Comparison of ENCODE assay signal across 24 mouse cellular contexts in the genomic region with DNA sequence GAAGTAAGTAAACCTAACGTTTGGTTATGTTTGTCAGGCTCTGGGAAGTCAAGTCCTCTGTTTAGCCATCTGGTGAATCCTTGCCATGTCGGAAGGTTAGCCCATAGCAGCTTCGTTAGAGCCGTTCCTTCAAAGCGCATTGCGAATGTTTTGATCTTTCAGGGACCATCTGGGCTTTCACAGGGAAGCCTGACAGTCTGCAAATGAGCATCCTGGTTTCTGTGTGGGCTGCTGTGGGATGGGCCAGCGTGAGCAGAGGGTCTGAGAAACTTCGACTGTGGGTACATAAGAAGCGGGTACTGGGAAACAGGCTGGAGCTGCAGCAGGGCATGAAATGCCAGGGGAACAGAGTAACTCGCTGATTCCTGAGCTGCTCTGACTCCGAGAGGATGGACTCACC.
DNase-seq lines count a peak whose midpoint lies in the region; ATAC-seq and TF ChIP-seq lines count a peak whose summit lies in the region.
"Had no signal": no experiment of that assay in that cellular context is flagged by ENCODE, and none has a peak within 500 bp of the region (broad histone marks: within the 10 kb centered on the region; RNA-seq: fewer than 3 reads in every experiment).

No protein-coding gene starts in this region.

- TF ChIP-seq CTCF in hindbrain, postnatal 0 days (IDR thresholded peaks at IDR 0.05; ENCODE audit: low read depth): no peak
- no peak for TF ChIP-seq CTCF in heart, adult 2 months (IDR thresholded peaks at IDR 0.05)

- no peak overlapping the region for H3K4me2 ChIP-seq in hindbrain, postnatal 0 days (ENCODE audit: low read depth, low read length)
- H3K4me2 ChIP-seq: embryonic facial prominence, embryonic 12.5 days; heart, embryonic 13.5 days; intestine, embryonic 15.5 days; limb, embryonic 12.5 days; liver, embryonic 15.5 days; lung, embryonic 14.5 days; neural tube, embryonic 13.5 days had no signal

- H3K9ac ChIP-seq in hindbrain, postnatal 0 days (replicated peaks; ENCODE audit: low read length): no peak overlapping the region
- H3K9ac ChIP-seq in heart, adult 2 months (ENCODE audit: low read depth, low read length): no peak overlapping the region
- H3K9ac ChIP-seq: embryonic facial prominence, embryonic 12.5 days; heart, embryonic 13.5 days; intestine, embryonic 15.5 days; limb, embryonic 12.5 days; liver, embryonic 15.5 days; lung, embryonic 14.5 days; neural tube, embryonic 13.5 days had no signal

- no peak for TF ChIP-seq EP300 in heart, adult 2 months (IDR thresholded peaks at IDR 0.05; ENCODE audit: insufficient read depth, low read depth, low read length)

- intact Hi-C loops in heart, adult 2 months (cut with DNase I): no loop called here

- H3K27ac ChIP-seq in hindbrain, embryonic 10.5 days: peak overlapping the region; percentile 0; the same call in 1 of the 2 replicates
- H3K27ac ChIP-seq in hindbrain, postnatal 0 days: no peak overlapping the region
- no peak overlapping the region for H3K27ac ChIP-seq in heart, adult 2 months
- H3K27ac ChIP-seq: embryonic facial prominence, embryonic 12.5 days; heart, embryonic 13.5 days; intestine, embryonic 15.5 days; limb, embryonic 12.5 days; liver, embryonic 15.5 days; neural tube, embryonic 13.5 days had no signal

- no peaks in the 10 kb centered on the region for H3K27me3 ChIP-seq in hindbrain, embryonic 10.5 days (ENCODE audit: insufficient read depth, poor library complexity, severe bottlenecking)
- no peaks in the 10 kb centered on the region for H3K27me3 ChIP-seq in hindbrain, postnatal 0 days (ENCODE audit: insufficient read depth, low read length)
- no peaks in the 10 kb centered on the region for H3K27me3 ChIP-seq in heart, adult 2 months (ENCODE audit: control insufficient read depth, insufficient read depth, low read length)
- H3K27me3 ChIP-seq: embryonic facial prominence, embryonic 12.5 days; heart, embryonic 13.5 days; intestine, embryonic 15.5 days; liver, embryonic 15.5 days; neural tube, embryonic 13.5 days had no signal

- peak; percentile 14 for DNase-seq in cerebellum, postnatal 10 days
- DNase-seq in cerebellum, postnatal 14 days: no peak
- no peak for DNase-seq in hindbrain, embryonic 10.5 days (ENCODE audit: low spot score)
- DNase-seq in hindbrain, postnatal 0 days (ENCODE audit: low spot score): no peak
- DNase-seq in retina, postnatal 1 day: peak; percentile 33
- no peak for DNase-seq in retina, embryonic 14.5 days (ENCODE audit: low spot score)
- no peak for DNase-seq in heart, adult 2 months
- DNase-seq: adrenal gland, adult 8-10 months; cerebellum, adult 8-10 months; heart, postnatal 10 days; kidney, adult 2 months; kidney, postnatal 10 days; lung, embryonic 14.5 days; lung, postnatal 14 days; right cerebral cortex, postnatal 14 days had no signal

- WGBS in hindbrain, embryonic 10.5 days: 59% methylated on average over 11 of the region's 11 CpGs
- 54% methylated on average over 11 of the region's 11 CpGs for WGBS in hindbrain, postnatal 0 days
- WGBS in heart, adult 2 months: 78% methylated on average over 11 of the region's 11 CpGs

- peaks cover 27% of the 10 kb centered on the region for H3K4me1 ChIP-seq in hindbrain, embryonic 10.5 days (replicated peaks)
- H3K4me1 ChIP-seq in hindbrain, postnatal 0 days (ENCODE audit: insufficient read depth, low read length): no peaks in the 10 kb centered on the region
- H3K4me1 ChIP-seq in heart, adult 2 months (ENCODE audit: control insufficient read depth, insufficient read depth, low read length): no peaks in the 10 kb centered on the region
- H3K4me1 ChIP-seq: intestine, embryonic 15.5 days; liver, embryonic 15.5 days had no signal

- TF ChIP-seq POLR2A in heart, adult 2 months (IDR thresholded peaks at IDR 0.05; ENCODE audit: insufficient read depth, low read depth, low read length): no peak

- no peaks in the 10 kb centered on the region for H3K36me3 ChIP-seq in hindbrain, embryonic 10.5 days
- H3K36me3 ChIP-seq in hindbrain, postnatal 0 days (ENCODE audit: insufficient read depth, low read length): no peaks in the 10 kb centered on the region
- no peaks in the 10 kb centered on the region for H3K36me3 ChIP-seq in heart, adult 2 months (ENCODE audit: control insufficient read depth, insufficient read depth, low read length)
- H3K36me3 ChIP-seq: embryonic facial prominence, embryonic 12.5 days; G1E; heart, embryonic 13.5 days; intestine, embryonic 15.5 days; limb, embryonic 12.5 days; liver, embryonic 15.5 days; neural tube, embryonic 13.5 days had no signal

- H3K9me3 ChIP-seq in hindbrain, embryonic 10.5 days: no peaks in the 10 kb centered on the region
- H3K9me3 ChIP-seq in hindbrain, postnatal 0 days (ENCODE audit: low read length): no peaks in the 10 kb centered on the region
- H3K9me3 ChIP-seq: embryonic facial prominence, embryonic 12.5 days; heart, embryonic 13.5 days; intestine, embryonic 15.5 days; limb, embryonic 12.5 days; liver, embryonic 15.5 days; neural tube, embryonic 13.5 days had no signal

- no peaks in the 10 kb centered on the region for H3K79me2 ChIP-seq in heart, adult 2 months (replicated peaks; ENCODE audit: control insufficient read depth, insufficient read depth, low read length)

- no peak overlapping the region for H3K4me3 ChIP-seq in hindbrain, embryonic 10.5 days
- no peak overlapping the region for H3K4me3 ChIP-seq in hindbrain, postnatal 0 days (ENCODE audit: low read length)
- no peak overlapping the region for H3K4me3 ChIP-seq in heart, adult 2 months
- H3K4me3 ChIP-seq: embryonic facial prominence, embryonic 12.5 days; heart, embryonic 13.5 days; intestine, embryonic 15.5 days; limb, embryonic 12.5 days; liver, embryonic 15.5 days; neural tube, embryonic 13.5 days had no signal

- ATAC-seq in hindbrain, postnatal 0 days: no peak
- ATAC-seq: hindbrain, embryonic 16.5 days; intestine, embryonic 15.5 days; midbrain, embryonic 16.5 days had no signal

Comparison
In these comparisons a context has a peak if more than half of its experiments do, and no peak if none do; other contexts are left out.
1. DNase-seq: peak in cerebellum, postnatal 10 days (2 of 2) and retina, postnatal 1 day (single experiment); none in cerebellum, postnatal 14 days (0 of 2), hindbrain, embryonic 10.5 days (single experiment), hindbrain, postnatal 0 days (single experiment), retina, embryonic 14.5 days (single experiment) and heart, adult 2 months (0 of 2).